Mouse (Mus musculus) neural tube, embryonic 15.5 days (tissue): ENCODE data around the gene Cadps2. TPM values are rescaled to one million over a fixed set of nuclear protein-coding genes. Genes with fewer than 3 reads are reported as not detected.

ENCODE experiments used
- polyA plus RNA-seq: library from polyadenylated mRNA; unstranded; fragments of >200 nt; fragmentation: Nextera tagmentation; extraction: Ambion mirVana; gene quantifications from 2 replicates; pipeline ENCODE4 v1.2.1, GENCODE M21; 2015

The Cadps2 gene
- polyA plus RNA-seq, 1 experiment from 2014 or later = 10.7 TPM

Other genes starting within 250 kb of the Cadps2 start
- not detected in 2 replicates for gene Rnf133, start 189.1 kb downstream of the Cadps2 start, polyA plus RNA-seq
- gene Rnf148, start 184.3 kb downstream of the Cadps2 start, polyA plus RNA-seq = 0.17 TPM in 1 of 2 replicates, not detected in the other
- gene Tas2r118, start 130.6 kb upstream of the Cadps2 start, polyA plus RNA-seq = not detected in 2 replicates